Mouse (Mus musculus) adrenal gland (tissue): Measurements from ENCODE around the gene Serpina5.
"Not testable (repeated sequence)": the region's sequence is repeated elsewhere in the genome, so short reads cannot be mapped to it uniquely, and the experiment has no call there.

Experiments used
- intact Hi-C: fragments of 180-260 bp; cut with DNase I; formaldehyde crosslinking; loops from one replicate; pipeline ENCODE4 v1.15.1; 2025
- long read RNA-seq, 2 experiments: library from polyadenylated mRNA; unstranded; transcript quantifications; one replicate each; pipeline ENCODE4 v2.0.0; 2020; ENCODE audit warnings: borderline replicate concordance in 1 of 2; ENCODE audit not compliant: insufficient replicate concordance in 1 of 2

The Serpina5 gene
- long read RNA-seq, experiment 1, partial matches to known transcripts = 0 of 1 reads
- long read RNA-seq, experiment 1, other reads (novel, unspliced or antisense) = 0 of 1 reads
- long read RNA-seq, experiment 2, partial matches to known transcripts = 0 of 2 reads
- long read RNA-seq, experiment 2, other reads (novel, unspliced or antisense) = 0 of 2 reads

DNA sequence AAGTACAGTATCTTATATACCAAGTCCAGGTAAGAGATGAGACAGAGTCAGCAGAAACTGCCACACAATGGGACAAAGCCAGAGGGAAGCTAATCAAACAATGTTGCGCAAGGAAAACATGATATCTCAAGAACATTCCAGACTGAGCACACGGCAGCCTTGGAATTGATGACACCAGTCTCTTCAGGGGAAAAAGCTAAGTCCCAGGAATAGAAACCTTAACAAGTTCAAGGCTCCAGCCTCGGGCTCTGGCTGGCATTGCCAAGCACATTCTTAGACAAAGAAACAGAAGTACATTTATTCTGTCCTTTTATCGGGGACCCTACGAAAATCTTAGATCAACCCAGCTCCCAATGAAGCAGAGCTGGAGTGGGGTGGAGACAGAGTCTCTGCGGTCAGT, at the start of gene Serpina5:
Gene Serpina5 (plus strand): TSS at position 346 of the 400 bp plus-strand sequence.
- intact Hi-C loops = no loop called here

- intact Hi-C loops = no loop called here
Observed at GRCm38 (mm10) chr12:104053995-104054394, 46.9 kb upstream of the Serpina5 start.

- intact Hi-C loops = no loop called here
Observed at GRCm38 (mm10) chr12:104055755-104056154, 45.2 kb upstream of the Serpina5 start.

DNA sequence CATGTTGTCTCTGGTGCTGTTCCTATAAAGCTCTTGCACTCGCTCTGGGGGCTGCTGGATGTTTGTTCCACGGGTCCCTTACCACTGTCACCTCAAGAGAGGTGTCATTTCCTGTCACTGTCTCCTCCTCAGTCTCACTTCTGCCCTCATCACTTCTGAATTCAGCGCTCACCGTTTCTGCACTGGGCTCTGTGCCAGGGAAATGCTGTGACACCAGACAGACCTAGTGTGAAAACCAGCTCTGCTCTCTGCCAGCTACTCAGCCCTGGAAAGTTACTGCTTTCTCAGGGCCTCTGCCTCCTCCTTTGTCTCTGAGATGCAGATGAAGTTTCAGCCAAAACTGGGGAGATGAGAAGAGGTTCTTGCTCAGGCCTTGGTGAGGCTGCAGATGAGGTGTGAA, 43.9 kb upstream of the Serpina5 start:
- intact Hi-C loops = no loop called here

DNA sequence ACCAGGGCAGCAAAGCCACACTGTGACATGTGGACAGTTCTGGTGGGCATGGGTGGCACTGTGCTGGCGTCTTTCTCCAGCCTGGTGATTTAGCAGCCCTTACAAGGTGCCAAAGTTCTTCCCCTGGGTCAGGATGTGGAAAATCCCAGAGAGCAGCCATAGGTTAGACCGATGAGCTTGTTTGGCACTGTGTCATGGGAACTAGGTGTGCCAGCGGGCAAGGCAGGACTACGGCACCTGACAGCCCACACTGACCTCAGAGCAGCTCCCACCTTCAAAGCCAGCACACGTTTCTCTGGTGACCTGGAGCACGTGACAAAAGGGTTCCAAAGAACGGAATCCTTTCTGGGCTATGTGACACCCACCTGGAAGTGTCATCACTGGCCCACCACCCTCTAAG, 43.4 kb upstream of the Serpina5 start:
- intact Hi-C loops = no loop called here

DNA sequence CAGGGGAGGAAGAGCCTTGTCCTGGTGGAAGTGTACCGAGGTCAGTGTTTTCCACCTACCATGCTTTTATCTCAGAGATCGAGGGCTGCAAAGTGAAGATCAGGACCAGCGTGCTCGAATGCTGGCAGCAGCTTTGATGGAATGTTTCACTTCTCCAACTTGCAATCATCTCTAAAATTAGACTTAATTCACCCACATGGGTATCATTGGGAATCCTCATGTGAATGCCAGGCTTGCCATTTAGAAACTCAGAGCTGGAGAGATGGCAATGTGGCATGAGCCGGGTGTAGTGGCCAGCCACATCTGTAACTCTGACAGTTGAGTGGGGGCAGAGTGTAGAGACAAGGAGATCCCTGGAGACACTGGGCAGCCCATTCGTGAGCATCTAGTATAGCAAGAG, 40.8 kb upstream of the Serpina5 start:
- intact Hi-C loops = no loop called here

DNA sequence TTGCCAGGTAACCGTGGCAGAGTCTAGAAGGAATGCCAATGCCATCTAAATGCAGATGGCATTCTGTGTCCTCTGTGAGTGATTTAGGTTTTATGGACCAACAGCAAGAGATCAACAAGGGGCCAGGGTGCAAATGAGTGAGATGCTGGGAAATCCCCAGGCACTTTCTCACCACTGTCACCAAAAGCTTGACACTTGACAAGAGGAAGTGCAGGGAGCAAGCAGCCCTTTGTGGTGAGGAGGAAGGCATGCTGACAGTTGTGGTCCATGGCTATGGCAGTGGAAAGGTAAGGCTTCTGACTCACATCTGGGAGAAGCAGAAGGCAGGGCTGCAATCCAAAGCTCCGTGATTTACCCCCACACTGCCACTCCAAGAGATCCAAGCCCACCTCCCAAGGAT, 39.1 kb upstream of the Serpina5 start:
- intact Hi-C loops = no loop called here

- intact Hi-C loops = no loop called here
Observed at GRCm38 (mm10) chr12:104064532-104064931, 36.4 kb upstream of the Serpina5 start.

DNA sequence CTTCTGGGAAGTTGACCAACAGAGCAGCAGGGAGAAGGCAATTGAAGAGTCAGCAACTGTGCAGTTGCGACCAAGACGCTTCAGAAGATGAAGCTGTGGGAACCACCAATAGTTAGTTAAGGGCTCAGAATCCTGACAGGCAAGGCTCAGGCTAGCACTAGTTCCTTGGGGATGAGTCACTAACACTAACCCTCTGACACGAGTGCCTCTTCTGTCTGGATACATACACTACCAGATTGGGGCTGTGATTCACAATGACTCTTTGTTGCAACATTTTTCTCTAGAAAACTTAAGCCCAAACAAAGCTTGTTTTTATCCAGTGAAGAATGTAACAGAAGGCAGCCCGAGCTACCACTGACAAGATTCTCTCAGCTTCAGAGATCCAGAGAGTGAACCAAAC, 35.9 kb upstream of the Serpina5 start:
- intact Hi-C loops = no loop called here

- intact Hi-C loops = loop anchor here (2.0 kb wide), 1 partner anchor 353 kb away; no protein-coding TSS in a partner anchor
Observed at GRCm38 (mm10) chr12:104066241-104066640, 34.7 kb upstream of the Serpina5 start.

GRCm38 (mm10) chr12:104067549-104067948, 33.4 kb upstream of the Serpina5 start:
- intact Hi-C loops = loop anchor here (2.0 kb wide), 1 partner anchor 351 kb away; no protein-coding TSS in a partner anchor

GRCm38 (mm10) chr12:104069620-104070019, 31.3 kb upstream of the Serpina5 start:
- intact Hi-C loops = loop anchor here (2.0 kb wide), 1 partner anchor 73 kb away; no protein-coding TSS in a partner anchor

DNA sequence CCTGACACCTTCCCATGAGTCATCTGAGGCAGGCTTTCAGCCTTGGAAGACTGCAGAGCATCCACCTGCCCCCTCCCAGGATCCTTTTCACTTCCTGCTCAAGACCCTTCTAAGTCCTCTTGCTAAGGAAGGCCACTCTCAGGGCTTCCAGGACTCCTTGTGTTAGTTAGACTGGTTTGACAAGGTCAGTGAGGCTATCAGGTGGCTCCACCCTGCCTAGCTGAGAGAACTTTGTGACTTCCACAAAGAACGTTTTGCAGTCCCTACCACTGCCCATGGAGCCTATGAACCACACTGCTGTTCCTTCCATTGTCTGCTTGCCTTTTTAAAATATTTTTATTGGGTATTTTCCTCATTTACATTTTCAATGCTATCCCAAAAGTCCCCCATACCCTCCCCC, 29.2 kb upstream of the Serpina5 start:
- intact Hi-C loops = no loop called here

- intact Hi-C loops = no loop called here
Observed at GRCm38 (mm10) chr12:104072286-104072685, 28.6 kb upstream of the Serpina5 start.

DNA sequence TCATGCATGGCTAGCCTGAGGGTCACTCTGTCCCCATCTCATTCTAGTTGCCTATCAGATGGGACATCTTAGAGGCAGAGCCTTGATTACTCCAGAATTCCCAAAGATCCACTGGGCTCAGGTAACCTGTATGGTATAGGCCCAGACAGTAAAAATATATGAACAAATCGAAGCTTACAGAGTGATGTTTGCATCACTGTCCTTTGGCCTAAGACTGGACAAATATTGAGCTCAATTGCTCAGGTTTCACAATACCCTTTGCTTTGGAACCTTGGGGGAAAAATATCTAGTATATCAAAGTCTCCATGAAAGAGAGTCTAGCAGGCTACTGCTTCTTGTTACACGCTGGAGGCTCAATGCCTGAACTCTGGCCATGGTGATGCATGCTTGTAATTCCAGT, 10.8 kb upstream of the Serpina5 start:
- intact Hi-C loops = no loop called here

GRCm38 (mm10) chr12:104091303-104091702, 9.6 kb upstream of the Serpina5 start:
- intact Hi-C loops = no loop called here

DNA sequence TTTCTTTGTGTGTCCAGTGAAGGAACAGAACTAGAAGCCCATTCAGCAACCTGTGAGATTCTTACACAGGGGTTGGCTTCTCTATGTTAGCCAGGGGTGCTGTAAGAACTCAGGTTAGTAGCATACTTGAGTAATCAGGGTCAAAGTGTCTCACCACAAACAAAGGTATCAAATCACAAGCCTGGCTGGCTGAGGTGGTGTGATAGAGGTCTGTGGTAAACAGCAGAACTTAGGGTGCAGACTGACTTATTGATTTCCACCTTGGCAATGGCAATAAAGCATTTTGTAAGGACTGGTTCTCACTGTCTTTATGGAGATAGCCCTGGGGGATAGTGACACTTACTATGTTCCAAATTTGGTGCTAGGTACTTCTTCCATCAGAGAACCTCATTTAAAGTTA, 4.9 kb downstream of the Serpina5 start:
- intact Hi-C loops = no loop called here

DNA sequence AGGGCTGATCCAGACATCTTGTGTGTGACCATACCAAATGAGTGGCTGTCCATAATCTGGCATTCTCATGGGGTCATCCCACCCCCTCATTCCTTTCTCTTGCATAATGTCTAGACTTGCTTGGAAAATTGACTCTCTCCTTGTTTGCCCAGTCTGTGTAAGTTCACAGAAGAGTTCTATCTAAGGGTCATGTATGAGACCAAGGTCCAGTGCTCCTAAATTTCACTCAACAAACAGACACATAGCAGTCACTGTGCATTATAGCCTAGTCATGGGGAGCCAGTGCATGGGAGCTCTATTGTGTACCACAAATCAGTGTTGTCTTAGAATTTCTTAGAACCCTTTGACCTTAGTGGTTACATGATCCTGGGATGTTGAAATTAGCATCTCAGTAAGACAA, 6.0 kb downstream of the Serpina5 start:
- intact Hi-C loops = no loop called here

GRCm38 (mm10) chr12:104108507-104108906, 7.6 kb downstream of the Serpina5 start:
- intact Hi-C loops = no loop called here

- intact Hi-C loops = not testable (repeated sequence)
Observed at GRCm38 (mm10) chr12:104112333-104112732, 11.4 kb downstream of the Serpina5 start, which contains the start of gene Serpina3a. Gene Serpina3a (plus strand): TSS chr12:104112724.

DNA sequence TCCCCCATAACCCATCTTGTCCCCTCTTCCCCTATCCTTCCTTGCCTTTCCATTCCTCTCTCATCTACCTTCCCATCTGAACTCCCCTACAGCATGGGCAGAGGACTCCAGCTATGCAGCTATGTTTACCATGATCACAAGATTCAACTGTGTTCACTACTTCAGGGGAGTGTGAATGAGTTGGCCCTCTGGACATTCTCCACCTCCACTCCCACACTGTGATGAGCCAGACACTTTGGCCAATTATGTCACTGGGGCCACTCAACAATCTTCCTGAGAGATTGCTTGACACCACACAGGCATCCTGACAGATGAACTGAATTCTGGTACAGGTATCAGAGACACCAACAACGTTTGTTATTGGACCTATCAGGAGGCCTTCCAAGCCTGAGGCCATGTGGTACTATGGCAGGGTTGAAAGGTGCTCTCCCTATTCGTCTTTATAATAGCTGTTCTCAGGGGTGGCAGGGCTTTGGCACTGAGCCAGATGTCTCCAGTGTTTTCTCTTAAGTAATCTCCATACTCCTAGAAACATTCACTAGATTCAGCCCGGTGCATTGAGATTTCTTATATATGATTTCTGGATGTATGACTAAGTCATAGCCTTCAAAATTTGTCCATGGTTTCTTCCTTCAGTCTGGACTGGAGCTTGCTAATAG, 14.1 kb downstream of the Serpina5 start:
- intact Hi-C loops = no loop called here

- intact Hi-C loops = no loop called here
Observed at GRCm38 (mm10) chr12:104123097-104123496, 22.2 kb downstream of the Serpina5 start.

DNA sequence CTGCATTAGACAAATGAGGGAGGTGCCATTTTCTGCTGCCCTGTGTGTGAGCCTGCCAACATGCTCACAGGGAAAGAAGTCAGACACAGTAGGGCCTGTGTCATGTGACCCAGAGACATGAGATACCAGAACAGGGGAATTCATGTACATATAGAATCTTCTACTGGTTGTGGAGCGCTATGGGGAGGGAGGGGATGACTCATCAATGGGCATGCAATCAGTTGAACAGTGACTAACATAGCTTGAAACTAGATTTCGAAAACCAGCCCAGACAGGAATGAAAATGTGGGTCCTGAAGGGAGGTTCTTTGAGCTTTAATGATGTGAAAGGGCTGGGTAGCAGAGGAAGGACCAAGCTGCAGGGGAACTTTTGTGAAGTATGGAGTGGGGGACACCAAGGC, 23.1 kb downstream of the Serpina5 start:
- intact Hi-C loops = no loop called here
